Mouse (Mus musculus) layer of hippocampus, adult 9-11 months (tissue): ENCODE measurements around the gene Lmo1.
A peak's percentile ranks its signal among the peaks of the same experiment; 100 is the strongest.

Experiments
- DNase-seq: peaks from one replicate; pipeline ENCODE4 v3.0.0; 2022

Lmo1 gene

GRCm38 (mm10) chr7:109174949-109175669 is at the start of gene Lmo1:
Gene Lmo1, minus strand, starts transcription at chr7:109175207.
- DNase-seq, result no peak

- no peak for DNase-seq
These were observed 46.7 kb upstream of the Lmo1 start for GRCm38 (mm10) chr7:109221716-109222110.

- DNase-seq, result no peak
These were observed 46.0 kb upstream of the Lmo1 start for GRCm38 (mm10) chr7:109220766-109221715.

- no peak for DNase-seq
These were observed 45.0 kb upstream of the Lmo1 start for GRCm38 (mm10) chr7:109220026-109220425.

GRCm38 (mm10) chr7:109218977-109219271 is 43.9 kb upstream of the Lmo1 start:
- no peak for DNase-seq

GRCm38 (mm10) chr7:109218130-109218976 is 43.3 kb upstream of the Lmo1 start:
- DNase-seq, result peak; percentile 61

GRCm38 (mm10) chr7:109209804-109210203 is 34.8 kb upstream of the Lmo1 start:
- DNase-seq, result no peak

GRCm38 (mm10) chr7:109207811-109208210 is 32.8 kb upstream of the Lmo1 start:
- no peak for DNase-seq

GRCm38 (mm10) chr7:109206358-109206757 is 31.4 kb upstream of the Lmo1 start:
- no peak for DNase-seq

GRCm38 (mm10) chr7:109203140-109203539 is 28.1 kb upstream of the Lmo1 start:
- DNase-seq, result no peak

GRCm38 (mm10) chr7:109200559-109200958 is 25.6 kb upstream of the Lmo1 start:
- DNase-seq, result no peak

- no peak for DNase-seq
These were observed 22.2 kb upstream of the Lmo1 start for GRCm38 (mm10) chr7:109197161-109197650.

GRCm38 (mm10) chr7:109196399-109197082 is 21.5 kb upstream of the Lmo1 start:
- DNase-seq, result no peak

- no peak for DNase-seq
These were observed 21.0 kb upstream of the Lmo1 start for GRCm38 (mm10) chr7:109195982-109196381.

GRCm38 (mm10) chr7:109194850-109195249 is 19.8 kb upstream of the Lmo1 start:
- no peak for DNase-seq

GRCm38 (mm10) chr7:109187244-109188035 is 12.4 kb upstream of the Lmo1 start:
- peak; percentile 77 for DNase-seq

GRCm38 (mm10) chr7:109185975-109186374 is 11.0 kb upstream of the Lmo1 start:
- no peak for DNase-seq

GRCm38 (mm10) chr7:109185564-109185963 is 10.6 kb upstream of the Lmo1 start:
- no peak for DNase-seq

GRCm38 (mm10) chr7:109176688-109177087 is 1.7 kb upstream of the Lmo1 start:
- peak; percentile 52 for DNase-seq

GRCm38 (mm10) chr7:109175670-109176625 is 941 bp upstream of the Lmo1 start:
- DNase-seq, result no peak
